Mouse (Mus musculus): Measurements from ENCODE around the gene Ccr6. TPM values are rescaled to one million over a fixed set of nuclear protein-coding genes. Genes with fewer than 3 reads are reported as not detected.

Ccr6 gene
- polyA plus RNA-seq, 1 experiment = not detected

DNA sequence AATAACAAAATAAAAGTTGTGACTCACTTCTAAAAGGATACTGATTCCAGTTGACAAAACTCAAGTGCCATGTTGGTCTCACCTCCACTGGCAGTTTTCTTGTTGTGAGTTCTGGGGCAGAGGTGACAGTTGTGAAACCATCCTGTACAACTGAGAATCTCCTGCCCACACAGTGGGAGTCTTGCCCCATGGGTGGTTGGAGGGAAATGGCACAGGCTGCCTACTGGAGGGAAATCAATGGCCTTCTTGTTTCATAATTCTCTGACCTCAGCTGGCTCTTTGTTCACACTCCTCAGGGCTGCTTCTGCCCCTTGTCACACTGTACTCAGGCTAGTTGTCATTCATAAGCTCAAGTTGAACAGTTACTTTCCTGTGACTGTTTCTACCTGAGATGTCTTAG, 63.7 kb downstream of the Ccr6 start:
- Histone ChIP-seq H3K27ac (ENCODE audit: insufficient read depth, low read depth, low read length) (no peak overlapping the region), H3K4me3 (ENCODE audit: insufficient read depth, low read depth, low read length) (no peak overlapping the region), H3K4me1 (ENCODE audit: control insufficient read depth, insufficient read depth, low read length) (no peaks in the 10 kb centered on the region)
- TF ChIP-seq POLR2A (IDR thresholded peaks at IDR 0.05; ENCODE audit: insufficient read depth, low read depth, low read length) (no peak), CTCF (IDR thresholded peaks at IDR 0.05; ENCODE audit: insufficient read depth, low read depth, low read length) (no peak)

- 83% methylated on average over 4 of the region's 4 CpGs for WGBS
- TF ChIP-seq POLR2A (IDR thresholded peaks at IDR 0.05; ENCODE audit: insufficient read depth, low read depth, low read length) = no peak
- no peak for TF ChIP-seq CTCF (IDR thresholded peaks at IDR 0.05; ENCODE audit: insufficient read depth, low read depth, low read length)
- no peak overlapping the region for H3K4me3 ChIP-seq (ENCODE audit: insufficient read depth, low read depth, low read length)
- no peak overlapping the region for H3K27ac ChIP-seq (ENCODE audit: insufficient read depth, low read depth, low read length)
- H3K4me1 ChIP-seq (ENCODE audit: control insufficient read depth, insufficient read depth, low read length) = 0 out of 2 replicates have a peak, but pooled peaks cover 5% of the 10 kb centered on the region
Measured at GRCm38 (mm10) chr17:8301515-8301914, 65.7 kb downstream of the Ccr6 start.

DNA sequence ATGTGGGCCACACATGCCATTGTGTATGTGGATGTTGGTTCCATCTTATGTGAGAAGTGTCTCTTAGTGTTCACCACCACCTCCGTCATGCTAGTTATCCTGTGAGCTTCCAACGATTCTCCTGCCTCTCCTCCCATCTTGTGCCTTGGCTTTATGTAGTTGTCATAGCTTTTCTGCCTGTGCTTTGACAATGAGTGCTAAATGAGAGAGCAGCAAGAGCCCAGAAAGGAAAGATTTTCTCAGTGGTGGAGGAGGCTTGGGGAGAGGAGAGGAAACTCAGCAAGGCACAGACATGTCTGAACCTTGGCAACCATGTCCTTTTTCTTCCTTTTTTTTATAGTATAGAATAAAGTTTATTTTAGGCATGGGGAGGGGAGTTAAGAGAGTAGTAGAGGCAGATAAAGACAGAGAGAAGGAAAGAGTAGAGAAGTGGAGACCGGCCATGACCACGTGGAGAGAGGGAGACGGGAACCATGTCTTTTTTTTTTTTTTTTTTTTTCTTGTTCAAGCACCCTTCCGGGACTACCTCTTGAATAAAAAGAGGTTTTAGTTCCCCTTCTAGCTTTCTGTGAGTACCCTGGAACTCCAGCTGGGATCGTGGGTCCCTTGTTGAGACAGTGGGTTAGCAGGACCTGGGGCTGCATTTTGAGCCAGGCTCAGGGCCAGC, 67.1 kb downstream of the Ccr6 start:
- 68% methylated on average over 7 of the region's 7 CpGs for WGBS
- no peak for TF ChIP-seq CTCF (IDR thresholded peaks at IDR 0.05; ENCODE audit: insufficient read depth, low read depth, low read length)
- no peak for TF ChIP-seq POLR2A (IDR thresholded peaks at IDR 0.05; ENCODE audit: insufficient read depth, low read depth, low read length)
- 0 out of 2 replicates have a peak, but pooled peaks cover 5% of the 10 kb centered on the region for H3K4me1 ChIP-seq (ENCODE audit: control insufficient read depth, insufficient read depth, low read length)
- no peak overlapping the region for H3K4me3 ChIP-seq (ENCODE audit: insufficient read depth, low read depth, low read length)
- H3K27ac ChIP-seq (ENCODE audit: insufficient read depth, low read depth, low read length) = no peak overlapping the region

GRCm38 (mm10) chr17:8303671-8304070, 67.8 kb downstream of the Ccr6 start:
- Histone ChIP-seq H3K4me3 (ENCODE audit: insufficient read depth, low read depth, low read length) (no peak overlapping the region), H3K4me1 (ENCODE audit: control insufficient read depth, insufficient read depth, low read length) (peaks cover 7% of the 10 kb centered on the region; the same call in 1 of the 2 replicates), H3K27ac (ENCODE audit: insufficient read depth, low read depth, low read length) (no peak overlapping the region)
- TF ChIP-seq CTCF (IDR thresholded peaks at IDR 0.05; ENCODE audit: insufficient read depth, low read depth, low read length) = no peak
- TF ChIP-seq POLR2A (IDR thresholded peaks at IDR 0.05; ENCODE audit: insufficient read depth, low read depth, low read length) = no peak
- WGBS = 78% methylated on average over 5 of the region's 5 CpGs

DNA sequence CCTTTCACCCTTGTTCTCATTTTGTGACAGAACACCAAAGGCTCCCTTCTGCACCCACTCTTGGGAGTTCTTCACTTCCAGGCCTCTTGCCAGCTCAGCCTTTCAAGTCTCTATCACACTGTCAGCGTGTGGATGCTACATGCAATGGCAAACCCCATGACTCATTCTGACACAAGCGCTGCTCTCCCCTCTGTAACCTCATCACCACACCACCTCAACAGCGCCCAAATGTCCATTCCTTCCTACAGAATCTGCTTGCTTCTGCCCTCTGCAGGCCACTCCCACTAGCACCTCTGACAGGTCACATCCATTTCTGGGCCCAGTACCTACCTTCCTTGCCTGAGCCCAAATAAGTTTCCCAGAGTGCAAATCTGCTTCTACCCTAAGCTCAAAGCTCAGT, 70.0 kb downstream of the Ccr6 start:
- H3K27ac ChIP-seq (ENCODE audit: insufficient read depth, low read depth, low read length) = no peak overlapping the region
- H3K4me1 ChIP-seq (ENCODE audit: control insufficient read depth, insufficient read depth, low read length) = peaks cover 7% of the 10 kb centered on the region; the same call in 1 of the 2 replicates
- H3K4me3 ChIP-seq (ENCODE audit: insufficient read depth, low read depth, low read length) = no peak overlapping the region
- no peak for TF ChIP-seq POLR2A (IDR thresholded peaks at IDR 0.05; ENCODE audit: insufficient read depth, low read depth, low read length)
- no peak for TF ChIP-seq CTCF (IDR thresholded peaks at IDR 0.05; ENCODE audit: insufficient read depth, low read depth, low read length)
- WGBS = 43% methylated on average over 3 of the region's 3 CpGs

Other genes with a start within 250 kb of the Ccr6 start
- not detected in 2 replicates for gene Gm49673, start 88.3 kb upstream of the Ccr6 start, polyA plus RNA-seq (2012; ENCODE audit: insufficient read depth, insufficient read length, low replicate concordance, missing spikeins)
- gene Rnaset2a, start 87.9 kb upstream of the Ccr6 start, polyA plus RNA-seq (2012; ENCODE audit: insufficient read depth, insufficient read length, low replicate concordance, missing spikeins) = not detected in 2 replicates
- gene Fgfr1op, start 70.5 kb upstream of the Ccr6 start, polyA plus RNA-seq (2012; ENCODE audit: insufficient read depth, insufficient read length, low replicate concordance, missing spikeins) = not detected in 2 replicates
- not detected in 2 replicates for gene Mpc1, start 46.9 kb downstream of the Ccr6 start, polyA plus RNA-seq (2012; ENCODE audit: insufficient read depth, insufficient read length, low replicate concordance, missing spikeins)
- not detected in 2 replicates for gene Sft2d1, start 75.1 kb downstream of the Ccr6 start, polyA plus RNA-seq (2012; ENCODE audit: insufficient read depth, insufficient read length, low replicate concordance, missing spikeins)
- not detected in 2 replicates for gene Prr18, start 101.4 kb downstream of the Ccr6 start, polyA plus RNA-seq (2012; ENCODE audit: insufficient read depth, insufficient read length, low replicate concordance, missing spikeins)
- not detected in 2 replicates for gene T2, start 119.9 kb downstream of the Ccr6 start, polyA plus RNA-seq (2012; ENCODE audit: insufficient read depth, insufficient read length, low replicate concordance, missing spikeins)
- not detected in 2 replicates for gene T, start 198.4 kb downstream of the Ccr6 start, polyA plus RNA-seq (2012; ENCODE audit: insufficient read depth, insufficient read length, low replicate concordance, missing spikeins)